Mouse (Mus musculus): ENCODE data around the gene Cnbd2.

- TF ChIP-seq CTCF (IDR thresholded peaks at IDR 0.05; ENCODE audit: borderline replicate concordance, control insufficient read depth, extremely low read depth, insufficient read depth, low read length, poor library complexity), result no peak
- TF ChIP-seq POLR2A (IDR thresholded peaks at IDR 0.05; ENCODE audit: control insufficient read depth, extremely low read depth, insufficient read depth, low read length, poor library complexity), result no peak
These were observed 43.9 kb downstream of the Cnbd2 start for GRCm38 (mm10) chr2:156356031-156356430.
